Mouse (Mus musculus): ENCODE data around the gene Tuba1c.

- no peak for TF ChIP-seq EP300 (IDR thresholded peaks at IDR 0.05; ENCODE audit: low read depth)
- TF ChIP-seq CTCF (IDR thresholded peaks at IDR 0.05; ENCODE audit: low read depth) = no peak
These were observed 20.9 kb upstream of the Tuba1c start for GRCm38 (mm10) chr15:99008801-99009241.

All from liver, embryonic 14.5 days (tissue).